Mouse (Mus musculus): ENCODE results near the gene P3h2. TPM values are rescaled to one million over a fixed set of nuclear protein-coding genes. Genes with fewer than 3 reads are reported as not detected.

P3h2 gene
- total RNA-seq, 2 experiments from 2014 or later: 2.5 to 4.5 TPM

GRCm38 (mm10) chr16:25987221-25987620 lies 118.4 kb downstream of the P3h2 start:
- no peak for DNase-seq (ENCODE audit: low spot score in 2 of 2)

- peak in 1 of 2 experiments; percentile 21 for DNase-seq (ENCODE audit: low spot score in 2 of 2)
Measured at GRCm38 (mm10) chr16:25983635-25984034, 121.9 kb downstream of the P3h2 start.

- DNase-seq (ENCODE audit: low spot score in 2 of 2): no peak
Measured at GRCm38 (mm10) chr16:25979037-25979436, 126.5 kb downstream of the P3h2 start.

GRCm38 (mm10) chr16:25977210-25977609 lies 128.4 kb downstream of the P3h2 start:
- DNase-seq (ENCODE audit: low spot score in 2 of 2): no peak

GRCm38 (mm10) chr16:25971285-25971684 lies 134.3 kb downstream of the P3h2 start:
- no peak for DNase-seq (ENCODE audit: low spot score in 2 of 2)

- no peak for DNase-seq (ENCODE audit: low spot score in 2 of 2)
Measured at GRCm38 (mm10) chr16:25970720-25971119, 134.9 kb downstream of the P3h2 start.

GRCm38 (mm10) chr16:25970193-25970592 lies 135.4 kb downstream of the P3h2 start:
- no peak for DNase-seq (ENCODE audit: low spot score in 2 of 2)

GRCm38 (mm10) chr16:25967297-25967696 lies 138.3 kb downstream of the P3h2 start:
- DNase-seq (ENCODE audit: low spot score in 2 of 2): peak; percentile 68 to 88

GRCm38 (mm10) chr16:25963856-25964255 lies 141.7 kb downstream of the P3h2 start:
- peak; percentile 56 to 76 for DNase-seq (ENCODE audit: low spot score in 2 of 2)

GRCm38 (mm10) chr16:25960345-25960744 lies 145.2 kb downstream of the P3h2 start:
- peak; percentile 64 to 69 for DNase-seq (ENCODE audit: low spot score in 2 of 2)

- no peak for DNase-seq (ENCODE audit: low spot score in 2 of 2)
Measured at GRCm38 (mm10) chr16:25959929-25960328, 145.7 kb downstream of the P3h2 start.

- no peak for DNase-seq (ENCODE audit: low spot score in 2 of 2)
Measured at GRCm38 (mm10) chr16:25958650-25959238, 146.8 kb downstream of the P3h2 start.

- DNase-seq (ENCODE audit: low spot score in 2 of 2): no peak
Measured at GRCm38 (mm10) chr16:25958213-25958612, 147.4 kb downstream of the P3h2 start.

GRCm38 (mm10) chr16:25956831-25957230 lies 148.8 kb downstream of the P3h2 start:
- DNase-seq (ENCODE audit: low spot score in 2 of 2): no peak

- no peak for DNase-seq (ENCODE audit: low spot score in 2 of 2)
Measured at GRCm38 (mm10) chr16:25954614-25955013, 151.0 kb downstream of the P3h2 start.

- DNase-seq (ENCODE audit: low spot score in 2 of 2): no peak
Measured at GRCm38 (mm10) chr16:25953359-25953758, 152.2 kb downstream of the P3h2 start.

GRCm38 (mm10) chr16:25952005-25952404 lies 153.6 kb downstream of the P3h2 start:
- DNase-seq (ENCODE audit: low spot score in 2 of 2): no peak

GRCm38 (mm10) chr16:25948067-25948466 lies 157.5 kb downstream of the P3h2 start:
- no peak for DNase-seq (ENCODE audit: low spot score in 2 of 2)

GRCm38 (mm10) chr16:25945151-25945955 lies 160.2 kb downstream of the P3h2 start:
- DNase-seq (ENCODE audit: low spot score in 2 of 2): no peak

- no peak for DNase-seq (ENCODE audit: low spot score in 2 of 2)
Measured at GRCm38 (mm10) chr16:25942261-25942660, 163.3 kb downstream of the P3h2 start.

- DNase-seq (ENCODE audit: low spot score in 2 of 2): no peak
Measured at GRCm38 (mm10) chr16:25934181-25934580, 171.4 kb downstream of the P3h2 start.

- no peak for DNase-seq (ENCODE audit: low spot score in 2 of 2)
Measured at GRCm38 (mm10) chr16:25912185-25912584, 193.4 kb downstream of the P3h2 start.

Measured in left cerebral cortex, adult 18-20 months (tissue).